Mouse (Mus musculus): ENCODE data around the gene Dcst1.

The Dcst1 gene

DNA sequence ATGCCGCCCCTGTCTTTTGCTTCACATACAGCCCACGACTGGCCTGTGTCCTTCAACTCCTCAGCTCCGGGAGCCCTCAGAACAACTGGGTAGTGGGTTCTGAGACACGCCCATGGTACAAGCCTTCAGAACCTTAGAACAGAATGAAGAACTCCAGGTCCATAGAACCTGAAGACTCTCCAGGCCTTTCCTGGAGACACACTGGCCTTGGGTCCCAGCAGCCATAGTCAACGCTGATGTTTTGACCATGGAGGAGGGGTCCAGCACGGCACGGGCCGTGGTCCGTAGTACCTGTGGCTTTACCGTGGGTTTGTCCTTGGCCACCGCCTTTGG, at the start of gene Dcst1:
Gene Dcst1, minus strand, starts transcription at position 101 of the 333 bp plus-strand sequence.
- DNase-seq = no peak

DNA sequence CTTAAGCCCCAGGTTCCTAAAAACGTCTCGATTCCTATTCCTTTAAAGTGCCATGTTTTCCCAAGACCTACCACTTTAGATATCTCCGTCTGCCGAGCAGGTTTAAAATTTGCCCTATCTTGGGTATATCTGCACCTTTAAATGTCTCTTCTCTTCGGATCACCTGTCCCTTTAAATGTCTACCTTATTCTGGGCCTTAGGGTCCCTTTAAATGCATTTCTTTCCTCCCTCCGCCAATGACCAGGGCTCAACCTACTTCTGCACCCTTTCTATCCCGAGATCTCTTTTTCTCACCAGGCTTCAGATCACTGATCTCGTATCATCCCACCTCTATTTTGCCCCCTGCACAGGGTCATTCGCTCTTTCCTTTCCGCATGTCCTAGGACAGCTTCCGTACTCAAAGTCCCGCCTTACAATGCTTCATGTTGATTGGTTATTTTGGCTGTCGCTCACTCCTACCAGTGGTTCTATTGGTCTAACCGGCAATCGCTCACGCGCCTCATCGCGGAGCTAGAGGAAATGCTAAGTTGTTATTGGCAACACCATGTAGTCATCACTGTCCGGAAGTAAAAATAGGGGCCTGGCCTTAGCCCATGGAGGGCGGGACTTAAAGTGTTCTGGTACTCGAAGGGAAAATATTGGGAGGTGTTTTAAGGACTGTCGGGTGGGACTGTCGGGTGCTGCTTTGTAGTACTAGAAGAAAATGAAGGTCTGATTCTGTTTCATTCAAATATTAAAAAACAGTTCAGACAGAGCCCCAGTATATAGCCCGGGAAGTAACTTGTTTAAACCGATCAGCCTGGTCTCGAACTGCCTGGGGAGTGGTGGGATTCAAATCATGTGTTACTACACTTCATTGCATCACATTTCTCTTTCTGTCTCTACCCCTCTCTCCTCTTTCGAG, 46.7 kb upstream of the Dcst1 start, which contains the start of gene Flad1:
Gene Flad1, minus strand, starts transcription at position 381 of the 904 bp plus-strand sequence.
- DNase-seq = peak; percentile 95 to 99

DNA sequence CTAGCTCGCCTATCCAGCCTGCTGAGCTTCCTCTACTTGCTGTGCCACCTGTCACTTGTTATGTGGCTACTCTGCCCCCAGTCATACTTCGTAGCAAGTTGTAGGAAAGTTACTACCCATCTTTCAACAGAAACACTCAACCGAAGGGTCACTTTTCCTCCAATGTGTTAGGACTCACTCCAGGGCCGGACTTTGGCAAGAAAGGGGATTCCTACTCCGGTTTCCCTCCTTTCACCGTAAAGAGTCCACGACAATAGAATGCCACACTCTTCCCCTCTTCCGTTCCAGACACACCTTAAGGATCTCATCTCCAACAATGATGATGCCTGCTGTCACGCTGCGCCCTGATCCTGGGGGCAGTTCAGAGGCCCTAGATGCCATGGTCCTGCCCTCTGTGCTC, 45.8 kb upstream of the Dcst1 start:
- DNase-seq = no peak

DNA sequence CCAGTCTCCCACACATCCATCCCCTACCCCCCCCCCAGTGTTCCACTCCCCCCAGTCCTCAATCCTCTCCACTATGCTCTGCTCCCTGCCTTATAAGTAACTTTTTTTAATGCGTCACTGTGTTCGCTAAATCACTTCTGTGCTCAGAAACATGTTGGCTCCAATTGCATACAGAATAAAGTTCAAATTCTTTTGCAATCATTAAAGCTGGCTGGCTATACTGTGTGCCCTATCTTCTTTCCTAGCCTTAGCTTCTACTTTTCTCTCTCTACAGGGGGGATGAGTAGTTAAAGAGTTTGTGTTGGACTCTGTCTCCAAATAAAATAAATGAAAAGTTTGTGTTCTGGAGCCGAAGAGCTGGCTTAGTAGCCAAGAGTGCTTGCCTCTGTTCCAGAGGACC, 44.6 kb upstream of the Dcst1 start:
- no peak for DNase-seq

DNA sequence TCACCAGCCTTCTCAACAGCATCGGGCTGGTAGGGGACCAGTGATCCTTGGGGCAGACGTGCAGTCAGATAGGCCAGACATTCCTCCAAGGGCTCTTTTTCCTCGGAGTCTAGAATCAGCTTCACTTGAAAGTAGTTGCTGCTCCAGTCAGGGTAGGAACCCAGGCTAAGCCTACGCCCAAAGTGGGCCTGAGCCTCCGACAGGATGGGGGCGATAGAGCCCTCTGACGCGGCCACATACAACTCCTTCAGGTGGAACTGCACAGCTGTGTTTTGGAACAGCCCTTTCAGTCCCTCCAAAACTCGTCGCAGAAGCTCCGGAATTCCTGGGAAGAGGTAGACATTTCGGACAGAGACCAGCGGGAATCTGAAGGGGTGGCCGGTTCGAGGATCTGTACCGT, 43.4 kb upstream of the Dcst1 start:
- DNase-seq = no peak

DNA sequence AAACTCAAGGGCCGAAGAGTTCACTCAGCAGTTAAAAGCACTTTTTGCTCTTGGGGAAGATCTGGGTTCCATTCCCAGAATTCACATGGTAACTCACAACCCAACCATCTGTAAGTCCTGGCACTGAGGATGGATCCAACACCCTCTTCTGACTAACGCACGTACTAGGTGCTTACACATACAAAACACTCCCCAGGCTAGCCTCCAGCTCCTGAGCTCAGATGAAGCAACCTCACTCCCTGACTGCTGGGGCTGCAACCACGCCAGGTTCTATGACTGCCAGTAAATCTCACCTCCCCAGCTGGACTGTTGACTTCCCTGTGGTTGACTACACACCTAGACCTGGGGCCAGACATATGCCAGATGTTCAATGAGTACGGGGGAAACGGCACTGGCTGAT, 41.8 kb upstream of the Dcst1 start:
- DNase-seq = no peak

DNA sequence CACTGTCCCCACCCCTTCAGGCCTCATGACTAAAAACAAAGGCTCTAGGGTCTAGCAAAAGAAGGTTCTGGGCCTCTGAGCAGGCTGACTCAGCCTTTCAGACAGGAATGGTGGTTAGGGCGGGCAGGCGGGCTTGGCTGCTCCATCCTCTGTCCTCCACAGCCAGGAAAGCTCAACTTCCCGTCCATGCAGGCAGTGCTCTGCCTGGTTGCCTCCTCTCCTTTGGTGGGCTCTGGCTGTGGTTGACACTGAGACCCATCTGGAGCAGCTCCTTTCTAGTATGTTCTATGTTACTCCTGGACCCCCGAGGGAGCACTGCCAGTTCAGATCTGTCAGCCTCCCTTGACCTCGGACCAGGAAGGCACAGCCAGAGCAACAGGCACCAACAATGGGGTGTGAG, 37.6 kb upstream of the Dcst1 start, which contains the start of gene Lenep:
Gene Lenep, minus strand, starts transcription at position 101 of the 400 bp plus-strand sequence.
- no peak for DNase-seq

DNA sequence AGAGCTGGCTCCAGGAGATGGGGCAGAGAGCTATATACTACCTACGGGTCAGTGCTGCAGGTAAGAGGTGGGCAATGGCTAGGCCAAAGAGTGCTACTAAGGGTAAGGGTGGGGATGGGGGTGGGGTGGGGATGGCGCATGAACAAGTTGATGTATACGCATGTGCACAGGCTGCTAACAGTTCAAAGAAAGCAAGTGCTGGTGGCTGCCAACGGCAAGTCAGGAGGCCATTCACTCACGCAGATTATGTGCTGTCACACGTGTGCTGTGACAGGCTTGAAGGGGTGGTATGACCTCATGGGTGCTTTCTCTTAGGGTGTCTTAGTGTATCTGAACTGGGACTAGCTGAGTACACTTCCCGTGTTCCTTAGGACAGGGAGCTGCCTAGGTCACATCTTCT, 36.3 kb upstream of the Dcst1 start:
- DNase-seq = no peak

DNA sequence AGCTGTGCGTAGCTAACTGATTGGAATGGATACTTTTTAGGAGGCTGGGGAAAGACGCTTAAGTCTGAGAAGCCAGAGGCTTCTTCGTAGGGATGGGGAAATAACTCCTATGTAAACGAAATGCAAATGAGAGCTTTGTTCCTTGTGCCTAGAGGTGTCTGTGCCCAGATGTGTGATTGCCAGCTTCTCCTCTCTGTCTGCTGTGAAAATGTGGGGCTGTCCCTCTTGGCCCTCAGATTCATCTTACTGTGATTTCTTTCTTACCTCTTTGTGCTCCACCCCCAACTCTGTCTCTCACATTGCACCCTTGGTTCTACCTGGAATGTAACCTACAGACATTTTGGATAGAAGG, 31.6 kb upstream of the Dcst1 start:
- no peak for DNase-seq

DNA sequence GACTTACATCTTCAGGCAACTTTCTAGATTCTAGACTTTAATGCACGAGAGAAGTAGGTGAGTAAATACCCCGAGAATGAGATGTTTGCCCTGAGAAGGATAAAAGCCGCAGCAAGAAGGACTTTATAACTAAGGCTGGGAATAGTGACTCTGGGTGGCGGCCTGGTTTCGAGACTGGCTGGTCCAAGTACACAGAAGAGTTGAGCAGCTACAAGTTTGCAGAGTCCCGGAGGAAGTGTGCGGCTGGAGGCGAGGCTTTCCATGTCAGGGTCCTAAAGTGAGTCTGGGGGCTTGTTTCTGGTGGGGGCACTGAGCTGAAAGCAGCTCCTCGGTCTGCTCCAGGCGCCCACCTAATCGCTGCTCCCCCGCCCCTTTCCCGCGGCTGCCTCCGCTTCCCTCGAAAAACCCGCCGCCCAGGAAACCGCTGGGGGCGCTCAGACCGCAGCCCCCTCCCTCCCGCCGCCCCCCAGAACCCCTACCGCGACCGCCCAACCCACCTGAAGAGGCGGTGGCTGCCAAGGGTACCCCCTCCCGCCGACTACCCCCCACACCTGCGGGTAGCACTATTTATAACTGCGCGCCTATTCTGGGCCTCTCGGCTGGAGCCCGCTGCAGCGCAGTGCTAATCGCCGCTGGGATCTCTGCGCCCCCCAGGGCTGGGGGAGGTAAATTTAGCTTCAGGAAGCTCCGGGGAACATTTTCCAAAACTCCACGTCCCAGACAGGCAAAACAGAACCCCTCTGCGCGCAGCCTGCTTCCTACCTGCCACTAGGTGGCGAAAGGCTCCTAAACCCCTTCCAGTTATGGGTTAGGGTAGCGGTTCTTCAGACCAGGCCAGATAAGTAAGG, 31.0 kb upstream of the Dcst1 start:
- DNase-seq = peak; percentile 76

DNA sequence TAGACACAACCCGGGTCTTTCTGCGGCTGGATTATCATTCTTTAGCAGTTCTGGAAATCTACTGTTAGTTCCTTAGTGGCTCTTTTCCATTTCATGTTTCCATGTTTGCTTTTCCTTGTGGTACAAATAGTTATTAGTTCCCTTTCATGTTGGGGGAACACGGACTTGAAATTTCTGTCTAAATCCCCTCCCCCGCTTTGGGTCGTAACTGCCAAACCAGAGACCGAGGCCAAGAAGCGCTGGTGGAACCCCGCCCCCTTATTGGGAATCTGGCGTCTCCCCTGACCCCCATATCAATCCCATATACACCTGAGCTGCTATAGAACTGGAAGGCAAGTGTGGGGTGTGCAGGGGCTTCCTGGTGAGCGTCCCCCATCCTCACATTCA, 30.4 kb upstream of the Dcst1 start:
- DNase-seq = peak; percentile 18 to 45

DNA sequence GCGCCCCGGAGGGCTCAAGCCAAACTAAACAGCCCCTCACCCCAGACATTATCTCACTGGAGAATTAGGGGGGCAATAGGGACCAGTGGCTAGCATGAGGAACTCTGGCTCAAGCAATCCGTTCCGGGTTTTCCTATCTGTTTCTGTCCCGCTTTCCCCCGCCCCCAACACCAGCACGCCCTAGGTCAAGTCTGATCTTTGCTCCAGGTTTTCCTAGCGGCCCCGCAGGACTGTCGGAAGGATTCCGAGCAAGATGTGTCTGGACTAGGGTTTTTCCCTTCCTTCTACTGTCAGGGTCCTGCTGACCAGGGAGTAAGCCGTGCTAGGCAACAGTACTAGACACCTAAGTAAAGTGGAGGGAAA, 29.8 kb upstream of the Dcst1 start:
- peak; percentile 87 to 89 for DNase-seq

DNA sequence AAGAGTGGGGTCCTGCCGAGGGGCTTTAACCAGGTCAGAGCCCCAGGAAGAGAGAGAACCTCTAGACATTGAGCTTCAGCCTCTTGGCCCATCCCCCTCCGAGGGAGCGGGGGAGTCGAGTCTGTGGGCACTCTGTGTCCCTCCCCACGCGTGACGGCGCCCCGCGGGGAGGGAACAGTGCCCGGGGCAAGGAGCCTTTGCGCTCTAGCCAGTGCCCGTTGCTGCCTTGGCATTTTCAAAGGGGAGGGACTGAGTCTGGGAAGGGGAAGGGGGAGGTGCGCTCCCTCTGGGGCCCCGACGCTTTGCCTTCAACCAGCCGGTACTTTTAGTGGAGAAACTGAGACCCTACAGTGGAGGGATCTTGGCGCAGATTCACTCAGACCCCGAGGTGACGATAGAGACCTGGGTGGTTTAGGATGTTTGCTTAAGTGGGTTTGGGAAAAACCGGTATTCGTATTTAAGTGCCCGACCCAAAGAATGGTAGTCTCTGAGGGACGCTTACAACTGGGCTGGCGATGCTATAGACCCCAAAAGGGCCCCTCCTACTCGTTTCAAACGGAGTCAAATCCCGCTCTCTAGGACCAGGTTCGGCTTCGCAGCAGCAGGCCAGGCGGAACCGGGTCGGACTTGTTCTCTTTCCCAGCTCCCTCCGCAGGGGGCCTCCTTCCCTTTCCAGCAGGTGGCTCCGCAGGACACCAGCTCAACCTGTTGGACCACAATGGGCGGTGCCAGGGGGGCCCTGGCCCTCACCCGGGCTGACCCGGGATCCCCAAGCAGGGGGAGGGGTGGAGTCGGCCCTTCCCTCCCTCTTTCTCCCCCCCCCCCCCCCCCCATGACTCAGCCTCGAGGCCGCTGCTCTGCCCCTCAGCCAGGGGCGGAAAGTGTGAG, 29.2 kb upstream of the Dcst1 start, which contains the start of gene Zbtb7b:
Gene Zbtb7b, minus strand, starts transcription at position 771 of the 888 bp plus-strand sequence.
- peak; percentile 84 to 89 for DNase-seq

DNA sequence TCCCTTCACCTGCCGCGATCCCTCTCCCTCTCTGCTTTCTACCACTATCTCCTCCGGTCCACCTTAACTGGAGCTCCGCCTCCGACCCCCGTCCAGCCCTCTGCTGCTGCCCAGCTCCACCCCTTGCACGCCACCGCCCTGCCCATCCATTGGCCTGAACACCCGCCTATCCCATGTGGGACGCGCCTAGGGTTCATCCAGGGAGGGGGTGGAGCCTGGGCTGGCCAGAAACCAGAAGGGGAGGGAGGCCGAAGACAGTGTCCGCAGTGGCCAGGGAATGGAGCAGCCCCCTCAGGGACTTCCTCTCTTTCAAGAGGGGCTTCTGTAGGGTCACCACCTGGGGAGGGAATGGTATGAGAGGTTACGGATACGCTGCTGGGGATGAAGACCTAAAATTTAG, 28.6 kb upstream of the Dcst1 start:
- peak; percentile 97 to 100 for DNase-seq

DNA sequence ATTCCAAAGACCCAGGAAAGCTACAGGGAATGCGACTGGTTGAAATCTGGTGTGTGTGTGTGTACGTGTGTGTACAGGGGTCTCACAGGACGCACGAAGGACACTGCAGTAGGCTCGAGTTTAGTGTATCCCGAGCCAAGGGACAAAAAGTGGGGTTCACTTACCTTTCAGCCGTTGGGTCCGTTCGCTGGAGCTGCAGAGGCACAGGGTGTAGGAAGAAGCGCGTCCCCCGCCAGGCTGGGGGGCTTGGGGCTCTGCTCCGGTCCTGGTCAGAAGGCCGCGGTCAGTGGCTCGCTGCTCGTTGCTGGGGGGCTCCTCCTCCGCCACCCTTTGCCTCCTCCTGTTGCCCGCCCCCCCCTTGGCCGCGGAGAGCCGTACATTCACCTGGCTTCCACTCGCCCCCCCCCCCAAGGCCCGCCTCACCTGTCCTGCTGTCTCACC, 27.8 kb upstream of the Dcst1 start:
- DNase-seq = peak; percentile 56 to 58

DNA sequence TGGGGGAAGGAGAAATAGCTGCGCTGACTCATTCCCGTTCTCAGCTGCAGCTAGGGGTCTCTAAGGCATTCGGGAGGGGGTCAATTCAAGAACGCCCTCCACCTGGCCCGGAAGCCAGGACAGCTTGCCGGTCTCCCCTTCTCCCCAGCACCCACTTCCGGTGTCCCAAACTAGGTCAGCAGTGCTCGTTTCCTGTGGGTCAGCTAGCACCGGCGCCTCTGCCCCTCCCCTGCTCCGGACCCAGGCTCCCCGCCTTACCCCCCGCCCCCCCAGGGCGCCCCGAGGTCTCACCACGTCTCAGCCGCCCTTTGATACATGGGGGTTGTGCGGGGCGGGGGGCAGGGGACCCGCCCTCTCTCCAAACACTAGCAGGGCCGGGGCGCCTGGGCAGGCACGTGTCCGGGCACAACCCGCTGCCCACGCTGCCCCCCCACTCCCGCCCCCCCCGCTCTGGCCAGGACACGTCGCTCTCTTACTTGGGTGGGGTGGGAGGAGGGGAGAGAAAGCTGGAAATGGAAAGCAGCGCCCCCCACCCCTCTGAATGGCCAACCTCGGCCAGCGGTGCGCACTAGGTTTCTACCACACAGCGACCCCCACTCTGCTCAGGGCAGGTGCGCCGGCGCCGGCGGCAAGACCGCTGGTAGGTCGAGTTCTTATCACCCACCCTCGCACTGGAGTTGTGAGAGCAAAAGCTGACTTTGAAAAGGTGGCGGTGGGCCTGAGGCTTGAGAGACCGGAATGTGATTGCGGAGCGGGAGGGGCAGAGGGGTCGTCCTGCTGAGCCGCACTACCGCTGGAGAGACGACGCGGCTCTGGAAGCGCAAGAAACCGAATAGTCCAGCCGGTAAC, 26.8 kb upstream of the Dcst1 start:
- peak; percentile 64 to 68 for DNase-seq

DNA sequence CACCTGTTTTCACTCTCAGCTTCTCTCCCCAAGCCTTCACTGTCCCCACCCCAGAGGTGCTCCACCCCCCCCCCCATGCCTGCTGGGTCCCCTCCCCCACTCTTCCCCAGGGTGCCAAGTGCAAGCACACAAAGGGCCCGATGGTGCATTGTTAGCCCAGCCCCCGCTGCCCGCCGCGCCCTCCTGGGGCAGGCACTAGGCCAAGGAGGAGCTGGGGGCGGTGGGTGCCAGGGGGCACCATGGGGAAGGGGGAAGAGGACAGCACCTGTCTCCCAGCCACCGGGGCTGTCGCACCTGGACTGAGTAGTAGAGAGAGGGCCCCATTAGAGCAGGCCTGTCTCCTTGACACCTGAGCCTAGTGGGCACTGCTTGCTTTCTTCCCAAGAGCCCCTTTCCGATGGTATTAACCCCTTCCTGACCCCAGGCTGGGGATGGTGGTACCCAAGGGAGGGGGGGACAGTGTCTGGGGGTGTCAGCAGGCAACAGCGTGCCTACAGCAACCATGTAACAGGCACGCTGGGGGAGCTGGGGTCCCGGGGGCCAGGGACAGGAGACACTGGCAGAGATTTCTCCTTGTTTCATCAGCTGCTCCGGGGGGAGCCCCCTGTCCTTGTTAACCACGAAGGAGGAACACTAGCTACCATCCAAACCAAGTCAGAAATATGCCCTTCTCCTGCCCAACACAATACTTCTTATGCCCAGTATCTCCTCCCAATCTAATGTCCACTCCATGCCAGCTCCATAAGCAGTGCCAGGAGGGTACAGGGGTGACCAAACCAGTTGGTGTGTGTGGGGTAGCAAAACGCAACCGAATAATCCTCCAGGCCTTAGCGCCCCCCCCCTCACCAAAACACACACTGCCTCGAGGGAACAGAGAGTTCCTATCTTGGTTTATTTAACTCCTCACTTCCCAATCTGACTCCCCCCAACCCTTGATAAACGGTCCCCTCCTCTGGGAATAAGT, 25.9 kb upstream of the Dcst1 start:
- DNase-seq = peak; percentile 32 to 53

DNA sequence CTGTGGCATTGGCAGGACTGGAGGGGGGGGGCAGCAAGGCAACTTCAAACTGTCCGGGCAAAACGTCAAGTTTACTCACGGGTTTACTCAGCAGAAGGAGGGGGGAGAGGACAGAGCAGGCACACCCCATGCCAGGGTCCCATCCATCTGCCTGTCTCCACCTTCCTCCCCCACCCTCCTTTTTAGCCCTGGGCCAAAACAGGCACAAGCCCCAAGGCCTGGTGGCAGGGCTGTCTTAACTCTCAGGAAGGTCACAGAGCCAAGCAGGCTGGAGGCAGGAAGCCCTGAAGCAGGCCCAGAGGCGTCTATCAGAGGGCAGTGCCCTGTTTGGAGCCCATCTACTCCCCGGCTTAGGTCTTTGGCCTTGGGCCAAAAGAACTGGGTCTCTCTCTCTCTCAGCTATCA, 25.1 kb upstream of the Dcst1 start:
- DNase-seq = peak in 1 of 2 experiments; percentile 41

DNA sequence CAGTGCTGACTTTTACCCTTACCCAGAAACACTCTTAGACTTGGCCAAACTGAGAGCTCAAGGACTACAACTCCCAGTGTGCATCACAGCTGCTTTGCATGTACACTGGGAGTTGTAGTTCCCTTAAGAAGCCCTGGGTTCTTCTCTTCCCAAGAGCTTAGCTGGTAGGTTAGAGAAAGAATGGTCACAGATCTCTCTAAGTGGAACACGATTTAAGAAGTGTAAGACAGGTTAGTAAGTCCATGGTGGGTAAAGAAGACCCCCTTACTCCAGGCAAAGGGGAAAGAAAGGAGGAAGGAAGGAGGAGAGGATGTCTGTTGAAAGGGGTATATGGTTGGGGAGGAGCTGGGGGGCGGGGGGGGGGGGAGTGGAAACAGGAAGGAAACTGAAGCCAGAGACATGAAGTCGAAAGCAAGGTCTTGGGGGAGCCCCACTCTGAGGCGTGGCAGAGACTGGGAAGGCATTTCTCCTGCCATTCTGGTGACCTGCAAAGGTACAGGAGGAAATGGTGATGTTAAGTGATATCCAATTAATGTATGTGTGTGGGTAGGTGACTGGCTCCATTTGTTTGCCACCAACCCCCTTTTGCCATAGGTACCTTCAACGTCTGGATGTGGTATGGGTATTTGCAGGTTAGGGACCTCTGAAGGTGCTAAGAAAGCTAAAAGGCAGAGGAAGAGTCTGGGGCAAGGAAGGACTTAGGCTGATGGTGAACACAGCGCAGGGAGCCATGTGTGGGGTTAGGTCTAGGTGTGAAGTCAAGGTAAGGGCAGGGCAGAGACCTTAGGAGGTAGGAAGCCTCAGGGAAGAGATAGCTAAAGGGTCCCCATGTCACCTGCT, 24.1 kb upstream of the Dcst1 start:
- peak in 1 of 2 experiments; percentile 40 for DNase-seq
